Mouse (Mus musculus): Measurements from ENCODE around the gene Gm21987. TPM values are rescaled to one million over a fixed set of nuclear protein-coding genes. Genes with fewer than 3 reads are reported as not detected.

Gm21987 gene
- polyA plus RNA-seq, 1 experiment, result not detected

DNA sequence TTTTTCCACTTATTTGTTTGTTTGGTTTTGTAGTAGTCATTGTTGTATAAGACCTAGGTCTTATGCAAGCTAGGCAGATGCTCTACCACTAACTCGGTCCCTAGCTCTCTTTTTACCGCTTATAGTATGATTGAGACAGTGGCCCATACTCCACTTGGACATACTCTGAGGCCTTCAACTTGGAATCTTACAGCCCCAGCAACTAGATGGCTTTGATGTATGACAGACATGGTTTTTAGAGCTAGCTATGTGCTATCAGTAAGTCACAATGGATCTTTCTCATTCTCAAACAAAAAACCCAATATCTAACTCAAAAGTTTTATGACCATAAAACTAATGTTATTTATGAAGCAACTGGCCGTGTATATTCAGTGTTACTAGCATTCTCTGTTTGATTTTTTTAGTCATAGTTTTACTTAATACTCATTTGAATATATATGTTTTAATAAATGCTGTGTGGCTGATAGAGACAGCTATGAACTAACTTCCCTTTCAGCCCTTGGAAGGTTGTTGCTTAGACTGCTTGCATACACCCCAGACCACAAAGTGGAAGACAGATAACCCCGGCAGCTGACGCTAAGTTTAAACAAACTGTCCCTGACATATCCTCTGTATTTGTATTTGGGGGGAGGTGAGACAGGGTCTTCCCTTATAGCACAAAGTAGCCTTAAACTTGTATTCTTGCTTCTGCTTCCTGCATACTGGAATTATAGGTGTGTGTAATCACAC is 7.5 kb downstream of the Gm21987 start:
- H3K4me3 ChIP-seq (ENCODE audit: insufficient read depth, low read depth, low read length), result no peak overlapping the region
- TF ChIP-seq POLR2A (IDR thresholded peaks at IDR 0.05; ENCODE audit: insufficient read depth, low read depth, low read length) (no peak), CTCF (IDR thresholded peaks at IDR 0.05; ENCODE audit: insufficient read depth, low read depth, low read length) (no peak)
- WGBS, result 95% methylated on average over 5 of the region's 5 CpGs
- no peaks in the 10 kb centered on the region; the same call in 1 of the 2 replicates for H3K4me1 ChIP-seq (ENCODE audit: control insufficient read depth, insufficient read depth, low read length)
- H3K27ac ChIP-seq (ENCODE audit: insufficient read depth, low read depth, low read length), result no peak overlapping the region

GRCm38 (mm10) chr16:38358256-38358812 is 11.5 kb downstream of the Gm21987 start:
- 93% methylated on average over 6 of the region's 6 CpGs for WGBS
- no peak for TF ChIP-seq POLR2A (IDR thresholded peaks at IDR 0.05; ENCODE audit: insufficient read depth, low read depth, low read length)
- no peak for TF ChIP-seq CTCF (IDR thresholded peaks at IDR 0.05; ENCODE audit: insufficient read depth, low read depth, low read length)
- Histone ChIP-seq H3K4me3 (ENCODE audit: insufficient read depth, low read depth, low read length) (no peak overlapping the region), H3K4me1 (ENCODE audit: control insufficient read depth, insufficient read depth, low read length) (peaks cover 4% of the 10 kb centered on the region; the same call in 1 of the 2 replicates), H3K27ac (ENCODE audit: insufficient read depth, low read depth, low read length) (no peak overlapping the region)

DNA sequence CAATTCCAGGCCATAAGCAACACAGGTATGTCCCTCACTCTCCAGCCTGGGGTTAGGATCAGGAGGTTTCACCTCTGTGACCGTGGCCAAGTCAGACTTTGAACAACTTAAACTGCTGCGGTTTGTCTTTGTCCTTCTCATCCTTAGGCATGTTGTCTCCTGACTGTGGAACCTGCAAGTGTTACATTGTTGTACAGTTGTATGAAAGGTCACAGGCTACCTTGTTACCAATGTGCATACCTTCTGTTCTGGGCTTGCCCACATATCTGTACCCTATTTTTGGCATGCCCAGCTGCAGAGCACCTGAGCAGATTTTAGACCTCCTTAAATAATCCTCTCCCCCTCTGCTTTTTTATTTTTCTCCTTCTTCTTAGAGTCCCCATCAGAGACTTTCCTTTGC is 12.4 kb downstream of the Gm21987 start:
- Histone ChIP-seq H3K4me3 (ENCODE audit: insufficient read depth, low read depth, low read length) (no peak overlapping the region), H3K4me1 (ENCODE audit: control insufficient read depth, insufficient read depth, low read length) (peaks cover 4% of the 10 kb centered on the region; the same call in 1 of the 2 replicates), H3K27ac (ENCODE audit: insufficient read depth, low read depth, low read length) (no peak overlapping the region)
- TF ChIP-seq CTCF (IDR thresholded peaks at IDR 0.05; ENCODE audit: insufficient read depth, low read depth, low read length), result no peak
- TF ChIP-seq POLR2A (IDR thresholded peaks at IDR 0.05; ENCODE audit: insufficient read depth, low read depth, low read length), result no peak
- 98% methylated on average over 2 of the region's 2 CpGs for WGBS

GRCm38 (mm10) chr16:38359857-38360256 is 13.0 kb downstream of the Gm21987 start:
- Histone ChIP-seq H3K4me3 (ENCODE audit: insufficient read depth, low read depth, low read length) (no peak overlapping the region), H3K4me1 (ENCODE audit: control insufficient read depth, insufficient read depth, low read length) (peaks cover 4% of the 10 kb centered on the region; the same call in 1 of the 2 replicates), H3K27ac (ENCODE audit: insufficient read depth, low read depth, low read length) (no peak overlapping the region)
- TF ChIP-seq CTCF (IDR thresholded peaks at IDR 0.05; ENCODE audit: insufficient read depth, low read depth, low read length) (no peak), POLR2A (IDR thresholded peaks at IDR 0.05; ENCODE audit: insufficient read depth, low read depth, low read length) (no peak)
- WGBS, result 66% methylated on average over 3 of the region's 3 CpGs

- Histone ChIP-seq H3K4me1 (ENCODE audit: control insufficient read depth, insufficient read depth, low read length) (peaks cover 4% of the 10 kb centered on the region; the same call in 1 of the 2 replicates), H3K4me3 (ENCODE audit: insufficient read depth, low read depth, low read length) (no peak overlapping the region), H3K27ac (ENCODE audit: insufficient read depth, low read depth, low read length) (no peak overlapping the region)
- TF ChIP-seq CTCF (IDR thresholded peaks at IDR 0.05; ENCODE audit: insufficient read depth, low read depth, low read length), result no peak
- no peak for TF ChIP-seq POLR2A (IDR thresholded peaks at IDR 0.05; ENCODE audit: insufficient read depth, low read depth, low read length)
- 14% methylated on average over 2 of the region's 2 CpGs for WGBS
These were observed 13.5 kb downstream of the Gm21987 start for GRCm38 (mm10) chr16:38360317-38360716.

DNA sequence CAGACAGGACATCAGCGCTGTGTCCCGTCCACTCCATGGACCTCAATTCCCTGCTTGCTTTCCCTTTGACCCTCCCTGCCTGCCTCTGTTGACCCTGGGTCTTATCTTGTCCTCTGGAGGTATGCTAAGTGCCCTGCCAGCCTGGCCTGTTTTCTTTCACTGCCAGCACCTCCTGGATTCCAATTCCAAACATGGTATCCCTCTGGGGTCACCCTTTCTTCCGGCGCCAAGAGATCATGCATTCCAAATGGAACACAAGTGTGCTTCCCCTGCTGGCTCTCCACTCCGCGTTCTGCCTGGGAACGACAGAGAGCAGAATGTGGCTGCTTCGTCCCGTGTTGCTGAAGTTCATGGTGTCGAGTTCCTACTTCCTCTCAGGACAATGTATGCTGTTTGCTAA is 15.1 kb downstream of the Gm21987 start, which contains the start of gene Popdc2:
Popdc2 (plus strand) TSS at position 277 of the 400 bp plus-strand sequence.
- TF ChIP-seq POLR2A (IDR thresholded peaks at IDR 0.05; ENCODE audit: insufficient read depth, low read depth, low read length), result no peak
- no peak for TF ChIP-seq CTCF (IDR thresholded peaks at IDR 0.05; ENCODE audit: insufficient read depth, low read depth, low read length)
- WGBS, result 73% methylated on average over 10 of the region's 10 CpGs

GRCm38 (mm10) chr16:38362493-38363255 is 15.8 kb downstream of the Gm21987 start:
- Histone ChIP-seq H3K27ac (ENCODE audit: insufficient read depth, low read depth, low read length) (no peak overlapping the region), H3K4me1 (ENCODE audit: control insufficient read depth, insufficient read depth, low read length) (peaks cover 4% of the 10 kb centered on the region; the same call in 1 of the 2 replicates), H3K4me3 (ENCODE audit: insufficient read depth, low read depth, low read length) (no peak overlapping the region)
- TF ChIP-seq POLR2A (IDR thresholded peaks at IDR 0.05; ENCODE audit: insufficient read depth, low read depth, low read length), result no peak
- 88% methylated on average over 20 of the region's 20 CpGs for WGBS

More for the DNA sequence above, 15.1 kb downstream of the Gm21987 start, which contains the start of gene Popdc2:
- H3K27ac ChIP-seq (ENCODE audit: insufficient read depth, low read depth, low read length), result no peak within 1 kb of the TSS
- H3K4me3 ChIP-seq (ENCODE audit: insufficient read depth, low read depth, low read length), result no peak within 1 kb of the TSS
- H3K4me1 ChIP-seq (ENCODE audit: control insufficient read depth, insufficient read depth, low read length), result peaks cover 4% of the 10 kb centered on the region; the same call in 1 of the 2 replicates

DNA sequence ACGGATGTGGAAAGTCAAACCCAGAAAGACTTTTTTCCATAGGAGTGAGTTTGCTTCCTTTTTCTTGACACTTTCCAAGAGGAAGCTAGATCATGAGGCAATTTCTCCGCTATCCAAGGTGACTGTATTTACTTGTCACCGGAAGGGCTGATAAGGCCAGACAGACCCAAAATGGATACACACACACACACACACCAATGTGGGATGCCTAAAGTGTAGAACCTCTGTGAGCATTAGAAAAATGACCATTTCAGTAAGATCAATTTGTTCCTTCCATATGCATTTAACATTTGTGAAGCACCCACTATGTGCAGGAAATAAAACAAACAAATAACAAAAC is 16.4 kb downstream of the Gm21987 start:
- Histone ChIP-seq H3K27ac (ENCODE audit: insufficient read depth, low read depth, low read length) (no peak overlapping the region), H3K4me1 (ENCODE audit: control insufficient read depth, insufficient read depth, low read length) (peaks cover 4% of the 10 kb centered on the region; the same call in 1 of the 2 replicates), H3K4me3 (ENCODE audit: insufficient read depth, low read depth, low read length) (no peak overlapping the region)
- TF ChIP-seq POLR2A (IDR thresholded peaks at IDR 0.05; ENCODE audit: insufficient read depth, low read depth, low read length) (no peak), CTCF (IDR thresholded peaks at IDR 0.05; ENCODE audit: insufficient read depth, low read depth, low read length) (no peak)
- 89% methylated on average over 3 of the region's 3 CpGs for WGBS

DNA sequence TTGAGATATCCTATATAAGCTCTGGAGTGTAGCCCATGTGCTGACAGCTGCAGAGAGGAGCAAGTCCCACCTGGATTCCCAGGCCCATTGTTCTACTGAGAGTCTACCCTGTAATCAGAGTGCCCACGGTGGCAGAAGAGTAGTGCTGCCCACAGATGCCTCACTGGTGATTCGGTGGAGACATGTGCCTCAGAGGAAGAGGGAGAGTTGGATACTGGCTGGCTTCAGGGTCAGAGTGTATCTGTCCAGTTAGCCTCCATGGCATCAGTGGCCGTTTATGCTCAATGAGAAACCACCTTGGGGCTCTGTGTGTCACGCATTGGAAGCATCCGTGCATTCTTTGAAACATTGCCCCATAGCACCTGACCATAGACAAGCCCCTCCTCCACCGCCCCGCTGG is 16.8 kb downstream of the Gm21987 start:
- TF ChIP-seq CTCF (IDR thresholded peaks at IDR 0.05; ENCODE audit: insufficient read depth, low read depth, low read length), result no peak
- no peak for TF ChIP-seq POLR2A (IDR thresholded peaks at IDR 0.05; ENCODE audit: insufficient read depth, low read depth, low read length)
- H3K4me3 ChIP-seq (ENCODE audit: insufficient read depth, low read depth, low read length), result no peak overlapping the region
- H3K27ac ChIP-seq (ENCODE audit: insufficient read depth, low read depth, low read length), result no peak overlapping the region
- WGBS, result 82% methylated on average over 7 of the region's 7 CpGs
- H3K4me1 ChIP-seq (ENCODE audit: control insufficient read depth, insufficient read depth, low read length), result peaks cover 7% of the 10 kb centered on the region
